Mouse (Mus musculus) B cell, adult 2 months (primary cell): Measurements from ENCODE around the gene Cstf1.

Source experiments
- DNase-seq, 2 experiments: peaks; one replicate each; pipeline ENCODE4 v3.0.0; 2022

Cstf1 gene

DNA sequence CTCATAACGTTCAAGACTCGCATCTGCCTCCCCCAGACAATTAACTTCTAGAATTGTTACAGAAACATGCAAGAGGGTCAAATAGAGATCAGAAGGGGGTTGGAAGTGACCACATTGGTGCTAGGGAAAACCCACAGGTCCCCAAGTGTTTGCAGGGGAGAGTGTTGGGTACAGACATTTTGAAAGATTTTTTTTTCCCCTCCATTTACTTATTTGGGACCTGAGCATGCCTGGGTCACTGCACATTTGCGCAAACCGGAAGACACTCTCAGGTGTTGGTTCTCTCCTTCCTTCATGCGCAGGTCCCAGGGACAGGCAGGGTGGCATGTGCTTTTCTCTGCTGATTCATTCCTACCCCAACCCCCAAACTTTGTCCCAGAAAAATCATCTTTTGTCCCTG lies 46.4 kb downstream of the Cstf1 start:
- DNase-seq: no peak

DNA sequence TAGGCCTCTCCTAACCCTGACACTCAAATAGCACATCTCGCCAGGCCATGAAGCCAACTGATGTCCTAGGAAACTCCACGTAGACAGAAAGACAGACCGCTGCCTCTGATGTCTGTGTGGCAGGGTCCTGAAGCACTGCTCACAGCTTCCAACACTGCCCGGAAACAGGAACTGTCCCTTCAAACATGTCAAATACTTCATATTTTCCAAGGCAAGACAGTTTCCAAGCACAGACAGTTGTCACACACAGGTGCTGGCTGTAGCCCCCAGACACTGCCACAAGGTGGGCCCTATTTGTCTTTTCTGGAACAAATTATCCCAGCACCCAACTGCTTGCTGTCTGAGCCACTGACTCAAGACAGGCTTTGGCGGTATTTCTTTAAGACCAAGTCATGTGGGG lies 47.7 kb downstream of the Cstf1 start:
- no peak for DNase-seq

DNA sequence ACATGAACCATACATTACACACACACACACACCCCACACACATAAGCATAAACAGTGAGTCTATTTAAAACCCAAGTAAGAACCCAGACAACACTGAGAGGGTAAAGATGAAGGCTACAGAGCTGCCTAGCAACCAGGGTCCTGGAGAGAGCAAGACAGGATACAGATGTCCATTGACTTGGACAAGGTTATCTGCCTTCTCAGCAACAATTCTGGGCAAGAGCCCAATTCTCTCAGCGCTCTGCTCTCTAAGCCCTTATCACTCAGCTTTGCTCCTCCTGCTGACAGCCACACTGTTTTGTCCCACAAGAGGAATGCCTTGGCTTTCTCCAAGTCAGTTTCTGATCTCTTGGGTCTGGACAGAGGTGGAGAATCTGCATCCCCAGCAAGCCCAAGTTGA lies 60.1 kb downstream of the Cstf1 start:
- no peak for DNase-seq
